Mouse (Mus musculus) v-Abl transformed pro-B cells (cell line): ENCODE results near the gene 1700024G13Rik.
"Not testable (repeated sequence)": the region's sequence is repeated elsewhere in the genome, so short reads cannot be mapped to it uniquely, and the experiment has no call there.

Experiments
- in situ Hi-C, 2 experiments: fragments of 400-800 bp; cut with MboI; formaldehyde crosslinking; loops; one replicate each; pipeline ENCODE4 v1.15.1; 2025; ENCODE audit not compliant: unreplicated experiment in 2 of 2

1700024G13Rik gene

DNA sequence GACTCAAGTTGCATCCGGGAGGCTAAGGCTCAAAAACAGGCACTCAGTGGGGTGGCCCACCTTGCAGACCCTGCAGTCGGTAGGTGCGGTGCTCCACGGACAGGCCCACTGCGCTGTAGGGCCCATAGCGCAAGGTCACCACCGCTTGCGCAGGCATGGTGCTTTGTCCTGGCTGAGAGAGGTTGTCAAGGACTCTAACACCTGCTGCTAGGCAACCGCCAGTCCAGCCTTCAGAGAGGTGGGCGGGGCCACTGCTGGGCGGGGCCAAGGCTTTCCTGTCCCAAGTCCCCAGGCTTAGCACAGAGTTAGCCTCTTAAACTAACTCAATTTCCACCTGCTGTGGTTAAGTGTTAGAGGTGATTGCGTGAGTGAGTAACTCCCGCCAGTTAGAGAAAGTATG lies at the start of gene 1700024G13Rik:
Gene 1700024G13Rik, minus strand, starts transcription at position 196 of the 400 bp plus-strand sequence.
- in situ Hi-C loops: no loop called here

DNA sequence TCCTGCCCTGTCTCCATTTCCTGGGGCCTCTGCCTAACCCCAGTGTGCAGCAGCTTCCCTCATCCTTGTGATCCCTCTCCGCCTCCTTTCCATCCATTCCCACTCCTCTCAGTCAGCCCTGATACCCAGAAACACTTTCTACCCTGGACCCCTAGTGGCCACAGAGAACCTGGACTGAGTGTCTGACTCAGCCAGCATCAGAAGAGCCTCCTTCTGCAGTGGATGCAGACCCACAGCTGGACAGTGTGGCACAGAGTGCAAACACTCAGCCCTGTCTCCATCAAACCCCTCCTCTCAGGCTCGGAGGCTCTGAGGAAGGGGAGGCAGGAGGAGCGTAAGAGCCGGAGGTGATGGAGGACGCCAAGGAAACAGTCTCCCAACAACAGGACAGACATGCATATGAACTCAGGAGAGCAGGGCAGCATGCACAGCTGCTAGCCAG lies 49.2 kb upstream of the 1700024G13Rik start:
- in situ Hi-C loops: no loop called here

DNA sequence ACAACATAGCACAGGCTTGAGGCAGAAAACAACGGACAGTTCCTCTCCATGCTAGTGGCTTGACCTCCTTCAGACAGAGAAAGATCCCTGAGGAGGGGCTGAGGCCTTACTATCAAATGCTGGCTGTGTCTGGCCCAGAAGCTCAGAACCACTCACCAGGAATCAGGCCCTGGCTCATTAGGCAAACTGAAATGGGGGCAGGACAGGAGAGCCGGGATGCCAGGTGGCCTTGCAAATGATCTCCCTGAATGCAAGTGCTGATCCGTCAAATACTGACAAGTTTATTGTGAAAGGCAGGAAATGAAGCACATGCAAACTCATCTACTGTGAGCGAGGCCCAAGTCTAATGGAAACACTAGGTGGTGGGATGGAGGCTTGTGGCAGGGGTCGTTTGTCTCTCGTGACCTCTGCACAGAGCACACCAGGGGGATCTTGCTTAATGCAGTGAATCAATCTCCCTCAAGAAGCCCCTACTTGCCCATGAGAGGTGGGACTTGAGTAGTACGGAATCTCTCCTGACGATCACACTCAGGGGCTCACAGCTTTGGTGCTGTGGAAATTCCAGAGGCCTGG lies 40.9 kb upstream of the 1700024G13Rik start:
- in situ Hi-C loops: no loop called here

DNA sequence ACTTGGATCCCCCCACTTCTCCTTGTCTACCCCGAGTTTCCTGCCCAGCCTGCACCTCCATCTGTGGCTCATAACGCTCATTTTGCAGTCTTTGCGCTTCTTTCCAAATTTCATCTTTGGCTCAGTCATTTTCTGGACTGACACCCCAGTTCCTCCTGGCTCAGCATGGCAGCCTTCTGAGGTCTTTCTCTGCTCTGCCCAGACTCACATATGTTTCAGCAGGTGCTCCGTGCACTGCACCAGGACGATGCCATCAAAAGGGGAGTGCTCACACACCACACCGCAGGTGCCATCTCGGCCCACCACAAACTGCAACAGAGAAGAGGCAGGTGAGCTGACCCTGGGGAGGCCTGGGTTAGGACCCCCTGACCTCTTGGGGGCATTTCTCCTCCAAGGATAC lies 35.8 kb upstream of the 1700024G13Rik start:
- in situ Hi-C loops: no loop called here

DNA sequence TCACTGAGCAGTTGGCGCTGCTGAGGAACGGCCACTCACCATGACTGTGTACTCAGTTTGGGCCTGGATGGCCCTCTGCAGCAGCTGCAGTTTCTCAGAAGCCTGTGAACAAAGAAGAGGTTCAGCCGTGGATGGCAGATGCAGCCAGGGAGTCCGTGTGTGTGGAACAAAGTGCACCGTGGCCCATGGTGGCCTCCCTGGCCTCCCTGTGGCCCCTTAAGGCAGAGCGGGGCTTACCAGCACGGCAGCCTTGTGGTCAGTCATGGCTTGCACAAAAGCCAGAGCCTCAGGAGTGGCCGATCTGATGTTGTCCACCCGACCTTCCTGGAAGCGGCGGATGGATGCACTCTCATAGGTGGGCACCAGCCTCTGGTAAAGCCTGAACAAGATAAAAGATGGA lies 30.6 kb upstream of the 1700024G13Rik start:
- in situ Hi-C loops: no loop called here

DNA sequence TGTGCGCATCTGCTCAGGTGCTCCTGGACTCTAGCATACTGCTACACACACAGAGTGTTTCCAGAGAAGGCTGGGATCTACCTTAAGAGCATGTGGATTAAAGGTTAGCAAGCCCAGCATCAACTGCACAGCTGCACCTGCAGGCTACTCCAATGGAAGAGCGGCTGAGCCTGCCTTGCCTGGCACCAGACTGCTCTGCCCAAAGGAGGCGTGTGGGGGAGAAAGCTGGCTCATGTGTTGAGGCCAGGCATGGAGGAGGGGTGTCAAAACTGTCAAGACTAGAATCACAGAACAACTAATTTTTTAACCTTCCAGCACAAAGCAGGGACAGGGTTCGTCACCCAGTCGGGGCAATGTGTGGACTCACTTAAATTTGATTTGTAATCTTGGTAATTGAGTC lies 23.9 kb upstream of the 1700024G13Rik start:
- in situ Hi-C loops: no loop called here

DNA sequence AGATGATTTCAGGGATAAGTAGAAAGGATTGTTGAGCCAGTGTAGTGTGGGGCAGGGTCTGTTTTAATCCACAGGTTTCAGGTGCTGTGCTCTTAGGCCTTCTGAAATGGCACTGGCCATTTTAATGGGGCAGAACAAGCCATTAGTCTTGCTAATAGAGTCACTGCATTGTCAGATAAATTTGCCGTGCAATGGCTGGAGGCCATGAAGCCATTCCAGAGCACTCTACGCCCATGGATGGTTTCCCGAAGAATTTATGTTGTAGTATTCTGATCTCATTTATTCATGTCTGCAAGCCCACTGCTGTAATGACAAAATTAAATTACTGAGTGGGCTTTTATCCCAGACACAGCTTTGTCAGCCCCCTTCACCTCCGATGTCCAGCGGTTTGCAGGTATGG lies 21.9 kb upstream of the 1700024G13Rik start:
- in situ Hi-C loops: no loop called here

DNA sequence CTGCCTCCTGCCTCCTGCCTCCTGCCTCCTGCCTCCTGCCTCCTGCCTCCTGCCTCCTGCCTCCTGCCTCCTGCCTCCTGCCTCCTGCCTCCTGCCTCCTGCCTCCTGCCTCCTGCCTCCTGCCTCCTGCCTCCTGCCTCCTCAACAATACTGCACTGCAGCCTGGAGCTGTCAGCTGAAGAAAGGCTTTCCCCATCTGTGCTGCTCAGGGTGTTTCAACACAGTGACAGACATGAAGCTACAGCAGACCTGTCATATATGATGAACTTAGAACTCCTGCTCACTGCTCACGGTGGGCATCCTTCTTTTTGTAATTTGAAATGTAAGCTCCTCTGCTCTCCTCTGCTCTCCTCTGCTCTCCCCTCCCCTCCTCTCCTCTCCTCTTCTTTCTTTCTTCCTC lies 17.2 kb upstream of the 1700024G13Rik start:
- in situ Hi-C loops: not testable (repeated sequence)

DNA sequence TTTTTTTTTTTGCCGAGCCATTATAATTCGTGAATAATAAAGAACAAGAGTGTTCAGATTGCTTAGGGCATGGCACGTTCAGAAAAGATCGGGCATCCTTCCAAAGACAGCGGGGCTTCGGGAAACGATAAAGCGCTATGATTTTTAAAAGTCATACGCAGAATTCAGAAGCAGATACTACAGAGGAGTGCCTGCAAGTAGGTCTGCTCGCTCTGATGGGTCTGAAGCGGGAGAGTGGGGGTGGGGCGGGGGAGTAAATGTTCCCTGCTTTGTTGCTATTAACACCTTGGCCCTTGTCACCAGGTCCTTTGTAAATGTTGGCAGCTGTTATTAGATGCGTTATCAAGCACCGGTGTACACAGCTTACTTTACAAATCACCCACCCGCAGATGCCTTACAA lies 6.6 kb downstream of the 1700024G13Rik start:
- in situ Hi-C loops: no loop called here

DNA sequence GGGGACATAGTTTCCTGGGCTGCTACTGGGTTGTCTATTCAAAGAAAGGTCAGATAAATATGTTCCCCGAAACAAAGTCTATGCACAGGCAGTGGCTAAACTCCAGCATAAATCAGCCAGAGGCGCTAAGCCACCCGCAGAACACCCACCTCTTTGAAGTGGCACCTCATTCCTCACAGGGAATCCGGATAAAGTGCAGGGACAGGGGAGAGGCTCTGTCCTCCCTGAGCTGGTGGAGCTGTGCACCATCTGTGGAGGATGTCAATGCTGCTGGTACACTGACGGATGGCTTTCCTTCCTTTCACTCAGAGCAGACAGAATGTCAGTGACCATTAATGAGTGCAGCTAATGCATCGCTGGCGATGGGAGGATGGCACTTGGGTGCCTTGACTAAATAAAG lies 7.1 kb downstream of the 1700024G13Rik start:
- in situ Hi-C loops: no loop called here

DNA sequence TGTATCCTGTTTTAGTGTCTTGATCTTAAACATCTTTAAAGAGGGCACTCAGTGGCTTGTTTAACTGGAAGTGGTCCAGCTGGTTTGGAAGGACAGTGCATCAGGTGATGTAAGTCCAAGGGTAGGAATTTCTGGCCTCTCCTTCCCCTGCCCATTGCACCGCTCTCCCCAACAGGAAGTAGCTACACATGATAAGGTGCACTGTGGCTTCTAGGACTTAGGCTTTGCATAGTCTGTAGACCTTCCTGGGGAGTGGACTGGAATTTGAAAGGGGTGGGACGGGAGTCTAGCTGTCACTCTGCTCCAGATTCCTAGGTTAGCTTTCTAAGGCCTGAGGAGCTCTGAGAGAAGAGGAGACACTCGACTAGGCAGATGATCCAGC lies 8.1 kb downstream of the 1700024G13Rik start:
- in situ Hi-C loops: no loop called here

DNA sequence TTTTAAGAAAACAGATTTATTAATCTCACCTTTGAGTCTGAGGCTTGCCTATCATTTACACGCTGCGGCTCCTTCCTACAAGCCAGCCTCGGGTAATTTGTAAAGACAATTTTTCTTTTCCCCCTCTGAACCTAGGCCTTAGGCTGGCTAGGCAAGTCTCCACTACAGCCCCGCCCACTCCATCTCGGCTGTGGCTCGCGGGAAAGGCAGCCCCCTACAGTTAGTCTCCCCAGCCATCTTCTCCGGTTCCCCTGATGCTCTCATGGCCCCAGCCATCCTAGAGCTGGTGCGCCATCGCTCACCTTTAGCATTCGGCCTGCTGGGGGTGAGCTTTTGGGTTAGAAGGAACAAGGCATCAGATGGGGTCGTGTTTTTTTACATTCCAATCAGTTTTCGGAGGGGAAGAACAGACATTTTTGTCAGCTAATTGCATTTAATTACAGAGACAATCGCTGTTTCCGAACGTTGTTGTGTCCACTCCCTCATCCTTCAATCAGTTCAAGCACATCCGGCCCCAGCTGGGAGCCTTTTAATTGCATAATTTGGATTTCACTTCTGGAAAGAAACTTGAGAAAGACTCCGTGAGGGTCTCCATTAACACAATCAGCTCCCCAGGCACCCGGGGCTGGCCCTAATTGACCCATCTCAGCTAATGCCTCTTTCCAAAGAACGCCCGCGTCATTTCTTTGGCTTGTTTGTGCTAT lies 8.6 kb downstream of the 1700024G13Rik start:
- in situ Hi-C loops: no loop called here

DNA sequence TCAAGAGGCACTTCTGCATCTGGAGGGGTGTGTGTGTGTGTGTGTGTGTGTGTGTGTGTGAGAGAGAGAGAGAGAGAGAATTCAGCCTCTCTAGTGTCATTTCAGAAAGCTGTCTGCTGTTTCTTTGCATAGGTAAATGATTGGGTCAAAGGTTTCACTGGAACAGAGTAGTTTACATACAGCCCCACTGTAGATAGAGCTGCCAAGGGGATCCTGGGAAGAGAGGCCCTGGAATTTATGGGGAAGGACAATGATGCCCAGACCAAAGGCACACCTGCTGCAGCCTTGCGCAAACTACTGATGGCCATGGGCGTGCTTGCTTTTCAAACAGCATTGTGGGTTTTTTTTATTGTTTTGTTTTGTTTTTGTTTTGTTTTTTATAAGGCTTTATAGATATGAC lies 15.7 kb downstream of the 1700024G13Rik start:
- in situ Hi-C loops: no loop called here

DNA sequence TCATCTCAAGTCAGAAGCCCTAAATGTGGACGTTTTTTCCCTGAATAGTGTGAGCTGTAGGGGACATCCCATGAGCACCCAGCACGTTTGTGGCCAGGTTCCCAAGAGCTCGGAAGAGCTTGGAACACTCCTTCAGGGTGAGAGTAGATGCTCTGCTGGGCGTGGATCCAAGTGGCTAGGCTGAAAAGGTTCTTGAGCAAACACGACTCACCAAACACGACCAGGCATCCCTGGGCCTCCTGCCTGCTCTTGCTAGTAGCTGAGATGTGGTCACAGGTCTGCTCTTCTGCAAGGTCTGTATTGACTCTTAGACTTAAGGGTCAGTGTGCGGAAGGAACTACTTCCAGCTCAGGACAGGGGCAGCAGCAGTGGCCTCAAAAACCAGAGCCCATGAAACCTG lies 18.4 kb downstream of the 1700024G13Rik start:
- in situ Hi-C loops: no loop called here

DNA sequence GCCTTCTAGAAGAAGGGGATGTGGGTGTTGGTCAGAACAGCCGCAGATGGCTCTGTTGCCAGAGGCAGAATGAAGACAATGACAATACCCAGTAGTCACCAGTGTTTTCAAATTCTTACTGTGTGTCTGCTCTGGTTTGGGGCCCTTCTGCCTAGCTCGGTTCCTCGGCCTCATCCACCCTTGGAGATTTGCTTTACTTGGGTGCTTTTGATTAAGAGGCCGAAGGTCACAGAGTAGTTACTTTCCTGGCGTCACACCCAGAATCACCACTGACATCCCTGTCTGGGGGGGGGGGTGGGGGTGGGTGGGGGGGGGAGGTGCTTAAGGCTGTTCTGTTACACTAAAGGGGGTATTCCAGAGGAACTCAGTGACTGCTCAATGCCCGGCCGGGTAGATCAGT lies 23.8 kb downstream of the 1700024G13Rik start:
- in situ Hi-C loops: no loop called here

DNA sequence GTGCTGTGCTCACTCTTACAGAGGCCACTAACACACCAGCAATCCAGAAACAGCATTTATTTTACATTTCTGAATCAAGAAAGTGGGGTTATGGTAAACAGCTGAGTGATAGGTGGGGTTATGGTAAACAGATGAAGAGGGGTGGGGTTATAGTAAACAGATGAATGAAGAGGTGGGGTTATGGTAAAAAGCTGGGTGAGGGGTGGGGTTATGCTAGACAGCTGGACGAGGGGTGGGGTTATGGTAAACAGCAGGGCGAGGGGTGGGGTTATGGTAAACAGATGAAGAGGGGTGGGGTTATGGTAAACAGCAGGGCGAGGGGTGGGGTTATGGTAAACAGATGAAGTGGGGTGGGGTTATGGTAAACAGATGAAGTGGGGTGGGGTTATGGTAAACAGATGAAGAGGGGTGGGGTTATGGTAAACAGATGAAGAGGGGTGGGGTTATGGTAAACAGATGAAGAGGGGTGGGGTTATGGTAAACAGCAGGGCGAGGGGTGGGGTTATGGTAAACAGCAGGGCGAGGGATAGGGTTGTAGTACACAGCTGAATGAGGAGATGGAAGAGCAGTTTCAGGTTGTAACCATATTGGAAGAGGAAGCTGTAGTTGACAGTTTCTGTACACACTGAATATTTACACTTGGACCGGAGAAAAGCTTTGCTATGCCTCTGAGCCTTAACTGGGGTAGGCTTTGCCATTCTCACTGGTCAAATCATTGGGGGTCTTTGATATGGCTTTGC lies 36.8 kb downstream of the 1700024G13Rik start:
- in situ Hi-C loops: not testable (repeated sequence)

DNA sequence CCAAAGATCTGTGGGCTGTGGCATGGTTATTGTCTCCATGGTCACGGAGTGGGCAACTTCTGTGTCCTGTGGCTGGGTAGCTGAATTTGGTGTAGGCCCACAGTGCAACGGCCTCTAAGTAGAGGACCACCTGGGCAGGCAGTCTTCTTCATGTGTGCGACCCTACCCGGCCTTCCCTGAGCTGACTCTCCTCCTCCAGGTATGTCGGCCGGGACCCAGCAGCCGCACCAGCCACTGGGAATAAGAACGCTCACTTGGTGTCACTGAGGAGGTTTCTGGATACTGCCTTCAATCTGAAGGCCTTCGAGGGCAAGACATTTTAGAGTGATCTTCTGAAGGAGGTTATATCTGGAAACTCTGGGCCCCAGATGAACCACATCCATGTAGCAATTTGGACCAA lies 40.9 kb downstream of the 1700024G13Rik start:
- in situ Hi-C loops: no loop called here

DNA sequence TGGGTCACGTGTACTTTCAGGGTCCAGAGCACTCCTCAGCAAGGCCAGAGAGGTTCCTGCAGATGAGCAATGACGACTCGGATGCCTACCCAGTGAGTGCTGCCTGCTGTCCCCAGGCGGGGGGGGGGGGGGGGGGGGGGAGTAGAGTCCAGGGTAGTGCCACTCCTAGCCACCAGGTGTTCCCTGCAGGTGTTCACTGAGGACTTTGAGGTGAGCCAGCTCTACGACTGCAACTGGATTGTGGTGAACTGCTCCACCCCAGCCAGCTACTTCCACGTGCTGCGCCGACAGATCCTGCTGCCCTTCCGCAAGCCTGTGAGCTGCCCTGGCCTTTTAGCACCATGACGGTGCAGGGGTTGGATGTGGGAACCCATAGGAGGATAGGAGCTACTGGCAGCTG lies 43.5 kb downstream of the 1700024G13Rik start:
- in situ Hi-C loops: no loop called here

DNA sequence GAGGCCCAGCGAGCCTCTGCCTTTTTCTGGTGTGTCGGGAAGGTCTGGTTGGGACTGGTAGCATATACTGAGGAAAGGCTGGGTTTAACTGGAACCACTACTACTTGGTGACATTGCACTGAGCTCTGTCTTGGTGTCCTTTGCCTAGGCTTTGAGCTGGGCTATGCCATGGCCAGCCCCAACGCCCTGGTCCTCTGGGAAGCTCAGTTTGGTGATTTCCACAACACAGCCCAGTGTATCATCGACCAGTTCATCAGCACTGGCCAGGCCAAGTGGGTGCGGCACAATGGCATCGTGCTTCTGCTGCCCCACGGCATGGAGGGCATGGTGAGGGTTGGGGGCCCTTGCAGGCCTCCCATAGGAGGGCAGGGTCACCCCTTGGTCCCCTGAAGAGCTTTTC lies 44.0 kb downstream of the 1700024G13Rik start:
- in situ Hi-C loops: no loop called here

DNA sequence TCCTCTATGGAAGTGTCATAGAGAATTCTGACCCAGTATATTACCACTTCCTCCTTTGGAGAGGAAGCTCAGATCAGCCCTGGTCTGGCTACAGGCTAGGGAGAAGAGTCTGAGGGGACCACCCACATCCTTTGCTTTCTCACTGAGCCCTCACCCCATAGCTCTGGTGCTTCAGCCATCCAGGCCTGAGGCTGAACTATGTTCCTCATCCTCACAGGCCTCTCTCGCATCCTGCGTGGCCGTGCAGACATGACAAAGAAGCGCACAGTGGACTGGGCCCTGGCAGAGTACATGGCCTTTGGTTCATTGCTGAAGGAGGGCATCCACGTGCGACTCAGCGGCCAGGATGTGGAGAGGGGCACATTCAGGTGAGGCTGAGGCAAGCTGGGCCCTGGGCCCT lies 46.4 kb downstream of the 1700024G13Rik start:
- in situ Hi-C loops: no loop called here

DNA sequence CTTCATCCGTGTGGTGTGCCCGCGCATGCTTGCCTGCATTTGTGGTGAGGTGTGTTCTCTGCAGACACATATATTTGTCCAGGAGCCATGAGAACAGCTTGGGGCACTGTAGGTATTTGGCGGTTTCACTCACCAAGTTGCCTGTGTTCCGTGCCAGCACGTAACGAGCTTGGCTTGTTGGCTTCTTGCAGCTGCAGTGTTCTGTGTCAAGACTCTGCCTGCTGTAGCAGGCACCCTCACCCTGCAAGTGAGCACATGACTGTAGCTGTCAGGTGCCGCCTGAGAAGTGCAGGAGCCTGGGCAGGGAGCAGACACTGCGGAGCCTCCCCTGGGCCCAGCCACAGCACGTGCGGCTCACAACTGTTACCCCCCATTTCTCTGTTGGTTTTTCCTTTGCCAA lies 51.6 kb downstream of the 1700024G13Rik start:
- in situ Hi-C loops: no loop called here

DNA sequence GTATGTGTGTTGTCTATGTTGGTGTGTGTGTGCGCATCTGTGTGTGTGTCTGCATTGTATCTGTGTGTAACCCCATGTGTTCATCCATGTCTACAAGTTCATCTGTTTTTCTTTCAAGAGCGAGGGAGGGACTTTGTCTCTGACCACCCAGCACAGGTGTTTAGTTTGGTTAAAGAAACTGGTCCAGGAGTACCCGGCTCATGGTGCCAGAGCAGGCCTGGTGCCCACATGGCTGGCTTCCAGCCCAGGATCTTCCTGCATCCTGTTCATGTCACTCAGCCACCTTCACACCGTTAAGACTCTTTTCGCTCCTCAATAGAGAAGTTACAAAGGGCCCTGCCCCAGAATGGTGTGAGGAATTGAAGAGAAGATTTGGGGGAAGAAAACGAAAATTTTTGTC lies 52.2 kb downstream of the 1700024G13Rik start:
- in situ Hi-C loops: no loop called here
